Mouse (Mus musculus): ENCODE data around the gene Ankrd17. TPM values are rescaled to one million over a fixed set of nuclear protein-coding genes. Genes with fewer than 3 reads are reported as not detected.
"Not testable (repeated sequence)": the region's sequence is repeated elsewhere in the genome, so short reads cannot be mapped to it uniquely, and the experiment has no call there.

The Ankrd17 gene
- total RNA-seq, 2 experiments from 2014 or later = 113 to 129 TPM

- DNase-seq (ENCODE audit: low spot score in 2 of 2) = peak in 1 of 2 experiments; percentile 37
Measured at GRCm38 (mm10) chr5:90339129-90339952, 27.0 kb downstream of the Ankrd17 start.

- DNase-seq (ENCODE audit: low spot score in 2 of 2) = no peak
Measured at GRCm38 (mm10) chr5:90338177-90339091, 27.9 kb downstream of the Ankrd17 start.

GRCm38 (mm10) chr5:90332478-90332877, 33.9 kb downstream of the Ankrd17 start:
- DNase-seq (ENCODE audit: low spot score in 2 of 2) = no peak

GRCm38 (mm10) chr5:90331071-90331470, 35.3 kb downstream of the Ankrd17 start:
- DNase-seq (ENCODE audit: low spot score in 2 of 2) = no peak

- DNase-seq (ENCODE audit: low spot score in 2 of 2) = no peak
Measured at GRCm38 (mm10) chr5:90298396-90298795, 68.0 kb downstream of the Ankrd17 start.

GRCm38 (mm10) chr5:90289887-90290286, 76.5 kb downstream of the Ankrd17 start:
- no peak for DNase-seq (ENCODE audit: low spot score in 2 of 2)

- no peak for DNase-seq (ENCODE audit: low spot score in 2 of 2)
Measured at GRCm38 (mm10) chr5:90286559-90286958, 79.8 kb downstream of the Ankrd17 start.

GRCm38 (mm10) chr5:90280061-90280460, 86.3 kb downstream of the Ankrd17 start:
- DNase-seq (ENCODE audit: low spot score in 2 of 2) = no peak

GRCm38 (mm10) chr5:90279418-90279817, 87.0 kb downstream of the Ankrd17 start:
- no peak for DNase-seq (ENCODE audit: low spot score in 2 of 2)

GRCm38 (mm10) chr5:90277443-90277842, 88.9 kb downstream of the Ankrd17 start:
- DNase-seq (ENCODE audit: low spot score in 2 of 2) = no peak

GRCm38 (mm10) chr5:90274806-90275205, 91.6 kb downstream of the Ankrd17 start:
- no peak for DNase-seq (ENCODE audit: low spot score in 2 of 2)

- DNase-seq (ENCODE audit: low spot score in 2 of 2) = not testable (repeated sequence)
Measured at GRCm38 (mm10) chr5:90262230-90262629, 104.1 kb downstream of the Ankrd17 start.

GRCm38 (mm10) chr5:90257023-90257422, 109.4 kb downstream of the Ankrd17 start:
- no peak for DNase-seq (ENCODE audit: low spot score in 2 of 2)

- no peak for DNase-seq (ENCODE audit: low spot score in 2 of 2)
Measured at GRCm38 (mm10) chr5:90247503-90247902, 118.9 kb downstream of the Ankrd17 start.

GRCm38 (mm10) chr5:90246987-90247386, 119.4 kb downstream of the Ankrd17 start:
- no peak for DNase-seq (ENCODE audit: low spot score in 2 of 2)

GRCm38 (mm10) chr5:90246567-90246966, 119.8 kb downstream of the Ankrd17 start:
- DNase-seq (ENCODE audit: low spot score in 2 of 2) = no peak

GRCm38 (mm10) chr5:90245416-90245815, 121.0 kb downstream of the Ankrd17 start:
- DNase-seq (ENCODE audit: low spot score in 2 of 2) = no peak

GRCm38 (mm10) chr5:90235217-90235616, 131.2 kb downstream of the Ankrd17 start:
- DNase-seq (ENCODE audit: low spot score in 2 of 2) = no peak

GRCm38 (mm10) chr5:90233305-90233704, 133.1 kb downstream of the Ankrd17 start:
- DNase-seq (ENCODE audit: low spot score in 2 of 2) = no peak

GRCm38 (mm10) chr5:90229760-90230159, 136.6 kb downstream of the Ankrd17 start:
- no peak for DNase-seq (ENCODE audit: low spot score in 2 of 2)

- DNase-seq (ENCODE audit: low spot score in 2 of 2) = no peak
Measured at GRCm38 (mm10) chr5:90226696-90227095, 139.7 kb downstream of the Ankrd17 start.

GRCm38 (mm10) chr5:90224730-90225129, 141.6 kb downstream of the Ankrd17 start:
- no peak for DNase-seq (ENCODE audit: low spot score in 2 of 2)

Data from adrenal gland, postnatal 4 days (tissue).